Mouse (Mus musculus): ENCODE results near the gene Gm20518.

- TF ChIP-seq CTCF (IDR thresholded peaks at IDR 0.05; ENCODE audit: insufficient read depth, low read length) (peak; percentile 24; the same call in 1 of the 2 replicates), POLR2A (IDR thresholded peaks at IDR 0.05; ENCODE audit: borderline replicate concordance, extremely low read depth, low read depth, low read length) (no peak)
Observed at GRCm38 (mm10) chr16:17785337-17785736, 106.1 kb downstream of the Gm20518 start.

Data from lung, adult 2 months (tissue).